Mouse (Mus musculus) midbrain, embryonic 14.5 days (tissue): ENCODE measurements at regions not wholly inside any gene's neighbourhood (a gene's known extent, or its start where the extent isn't known, plus 50 kb on each side); places are given as distances from the start of the nearest gene placed in this dataset.

Source experiments
- ATAC-seq: fragments of 200-750 bp; cut with Nextera tagmentation; 2 replicates; pipeline ENCODE4 v1.8.0; 2017; ENCODE audit warnings: moderate number of reproducible peaks, moderate library complexity; ENCODE audit not compliant: low FRiP score, low TSS enrichment
- DNase-seq: peaks from one replicate; pipeline ENCODE4 v3.0.0-alpha.2; 2015
- H3K27ac ChIP-seq: fragments of 300-500 bp; sonication (generic); replicated peaks from 2 replicates; pipeline ENCODE4 v1.5.1; 2014; ENCODE audit warnings: mild to moderate bottlenecking, low read depth, low read length, moderate library complexity
- H3K27me3 ChIP-seq: fragments of 300-500 bp; sonication (generic); 2 replicates; pipeline ENCODE4 v1.6.1; 2014; ENCODE audit warnings: low read length, control low read depth, mixed read lengths; ENCODE audit not compliant: control insufficient read depth, insufficient read depth
- H3K36me3 ChIP-seq: fragments of 300-500 bp; sonication (generic); 2 replicates; pipeline ENCODE4 v1.6.1; 2014; ENCODE audit warnings: low read length, control low read depth; ENCODE audit not compliant: control insufficient read depth, insufficient read depth
- H3K4me1 ChIP-seq: fragments of 300-500 bp; sonication (generic); 2 replicates; pipeline ENCODE4 v1.6.1; 2014; ENCODE audit warnings: mild to moderate bottlenecking, antibody characterized with exemption, low read length, control low read depth; ENCODE audit not compliant: control insufficient read depth, insufficient read depth
- H3K4me2 ChIP-seq: fragments of 300-500 bp; sonication (generic); 2 replicates; pipeline ENCODE4 v1.6.1; 2014; ENCODE audit warnings: mild to moderate bottlenecking, low read length, moderate library complexity
- H3K4me3 ChIP-seq: fragments of 300-500 bp; sonication (generic); replicated peaks from 2 replicates; pipeline ENCODE4 v1.5.1; 2014; ENCODE audit warnings: low read depth, low read length
- H3K9ac ChIP-seq: fragments of 300-500 bp; sonication (generic); replicated peaks from 2 replicates; pipeline ENCODE4 v1.6.1; 2014; ENCODE audit warnings: mild to moderate bottlenecking, low read length, moderate library complexity
- H3K9me3 ChIP-seq: fragments of 300-500 bp; sonication (generic); 2 replicates; pipeline ENCODE4 v1.6.1; 2016; ENCODE audit warnings: low read length, control low read depth, mixed read lengths; ENCODE audit not compliant: control insufficient read depth
- WGBS: fragments of 180-500 bp; shearing (Covaris S2); extraction: QIAGEN DNeasy Blood & Tissue Kit; methylation state at CpG from one replicate; pipeline ENCODE4 v1.1.7; 2014; 5-methylcytosine and 5-hydroxymethylcytosine counted together

GRCm38 (mm10) chr12:56441166-56441817 lies 95.4 kb downstream of the Nkx2-1 start:
- no peak overlapping the region for H3K4me2 ChIP-seq
- no peaks in the 10 kb centered on the region for H3K27me3 ChIP-seq
- H3K4me1 ChIP-seq: no peaks in the 10 kb centered on the region
- no peaks in the 10 kb centered on the region for H3K9me3 ChIP-seq
- H3K36me3 ChIP-seq: no peaks in the 10 kb centered on the region
- no peak overlapping the region for H3K27ac ChIP-seq
- no peak overlapping the region for H3K4me3 ChIP-seq
- ATAC-seq (no peak), DNase-seq (no peak)
- 64% methylated on average over 8 of the region's 8 CpGs for WGBS
- H3K9ac ChIP-seq: no peak overlapping the region

- Histone ChIP-seq H3K9me3 (no peaks in the 10 kb centered on the region), H3K27me3 (no peaks in the 10 kb centered on the region), H3K4me1 (no peaks in the 10 kb centered on the region), H3K9ac (no peak overlapping the region), H3K4me3 (no peak overlapping the region), H3K36me3 (no peaks in the 10 kb centered on the region), H3K4me2 (no peak overlapping the region), H3K27ac (no peak overlapping the region)
- ATAC-seq (no peak), DNase-seq (no peak)
- WGBS: 36% methylated on average over 12 of the region's 12 CpGs
Measured at GRCm38 (mm10) chr12:56440068-56440847, 94.6 kb upstream of the Mbip start.

GRCm38 (mm10) chr12:56438384-56438783 lies 92.7 kb upstream of the Mbip start:
- Histone ChIP-seq H3K4me3 (no peak overlapping the region), H3K4me1 (no peaks in the 10 kb centered on the region), H3K9me3 (no peaks in the 10 kb centered on the region), H3K9ac (no peak overlapping the region), H3K4me2 (no peak overlapping the region), H3K27ac (no peak overlapping the region), H3K36me3 (no peaks in the 10 kb centered on the region), H3K27me3 (no peaks in the 10 kb centered on the region)
- DNase-seq (no peak), ATAC-seq (no peak)
- WGBS: 88% methylated on average over 3 of the region's 3 CpGs

- H3K4me3 ChIP-seq: no peak overlapping the region
- no peak overlapping the region for H3K4me2 ChIP-seq
- H3K27me3 ChIP-seq: no peaks in the 10 kb centered on the region
- no peak overlapping the region for H3K9ac ChIP-seq
- no peaks in the 10 kb centered on the region for H3K4me1 ChIP-seq
- H3K27ac ChIP-seq: no peak overlapping the region
- WGBS: 92% methylated on average over 3 of the region's 3 CpGs
- DNase-seq (no peak), ATAC-seq (no peak)
- H3K9me3 ChIP-seq: no peaks in the 10 kb centered on the region
- H3K36me3 ChIP-seq: no peaks in the 10 kb centered on the region
Measured at GRCm38 (mm10) chr12:56437975-56438374, 92.3 kb upstream of the Mbip start.

- no peaks in the 10 kb centered on the region for H3K27me3 ChIP-seq
- H3K9me3 ChIP-seq: no peaks in the 10 kb centered on the region
- H3K4me3 ChIP-seq: no peak overlapping the region
- 91% methylated on average over 9 of the region's 9 CpGs for WGBS
- ATAC-seq (no peak), DNase-seq (no peak)
- no peaks in the 10 kb centered on the region for H3K36me3 ChIP-seq
- H3K4me1 ChIP-seq: no peaks in the 10 kb centered on the region
- H3K27ac ChIP-seq: no peak overlapping the region
- no peak overlapping the region for H3K4me2 ChIP-seq
- no peak overlapping the region for H3K9ac ChIP-seq
Measured at GRCm38 (mm10) chr12:56426681-56427246, 81.1 kb upstream of the Mbip start.

- Histone ChIP-seq H3K4me3 (no peak overlapping the region), H3K27ac (no peak overlapping the region), H3K9ac (no peak overlapping the region), H3K36me3 (no peaks in the 10 kb centered on the region), H3K27me3 (no peaks in the 10 kb centered on the region), H3K4me1 (no peaks in the 10 kb centered on the region), H3K4me2 (no peak overlapping the region), H3K9me3 (no peaks in the 10 kb centered on the region)
- WGBS: 88% methylated on average over 7 of the region's 7 CpGs
- ATAC-seq (no peak), DNase-seq (no peak)
Measured at GRCm38 (mm10) chr12:56416106-56416505, 70.4 kb upstream of the Mbip start.

- H3K4me3 ChIP-seq: no peak overlapping the region
- no peak overlapping the region for H3K4me2 ChIP-seq
- DNase-seq: peak; percentile 48
- H3K36me3 ChIP-seq: no peaks in the 10 kb centered on the region
- no peak overlapping the region for H3K27ac ChIP-seq
- H3K4me1 ChIP-seq: no peaks in the 10 kb centered on the region
- H3K9me3 ChIP-seq: no peaks in the 10 kb centered on the region
- ATAC-seq: 0 out of 2 replicates have a peak, but pooled peaks have one; percentile 34
- H3K27me3 ChIP-seq: no peaks in the 10 kb centered on the region
- H3K9ac ChIP-seq: no peak overlapping the region
- 72% methylated on average over 8 of the region's 8 CpGs for WGBS
Measured at GRCm38 (mm10) chr12:56414861-56415765, 69.4 kb upstream of the Mbip start.

- H3K27ac ChIP-seq: no peak overlapping the region
- DNase-seq (no peak), ATAC-seq (no peak)
- no peaks in the 10 kb centered on the region for H3K27me3 ChIP-seq
- H3K36me3 ChIP-seq: no peaks in the 10 kb centered on the region
- no peaks in the 10 kb centered on the region for H3K4me1 ChIP-seq
- H3K9me3 ChIP-seq: no peaks in the 10 kb centered on the region
- H3K4me3 ChIP-seq: no peak overlapping the region
- WGBS: 91% methylated on average over 5 of the region's 5 CpGs
- H3K4me2 ChIP-seq: no peak overlapping the region
- H3K9ac ChIP-seq: no peak overlapping the region
Measured at GRCm38 (mm10) chr12:56405658-56406057, 60.0 kb upstream of the Mbip start.
